10 mouse cellular contexts compared by ENCODE assay signal in the genomic region with DNA sequence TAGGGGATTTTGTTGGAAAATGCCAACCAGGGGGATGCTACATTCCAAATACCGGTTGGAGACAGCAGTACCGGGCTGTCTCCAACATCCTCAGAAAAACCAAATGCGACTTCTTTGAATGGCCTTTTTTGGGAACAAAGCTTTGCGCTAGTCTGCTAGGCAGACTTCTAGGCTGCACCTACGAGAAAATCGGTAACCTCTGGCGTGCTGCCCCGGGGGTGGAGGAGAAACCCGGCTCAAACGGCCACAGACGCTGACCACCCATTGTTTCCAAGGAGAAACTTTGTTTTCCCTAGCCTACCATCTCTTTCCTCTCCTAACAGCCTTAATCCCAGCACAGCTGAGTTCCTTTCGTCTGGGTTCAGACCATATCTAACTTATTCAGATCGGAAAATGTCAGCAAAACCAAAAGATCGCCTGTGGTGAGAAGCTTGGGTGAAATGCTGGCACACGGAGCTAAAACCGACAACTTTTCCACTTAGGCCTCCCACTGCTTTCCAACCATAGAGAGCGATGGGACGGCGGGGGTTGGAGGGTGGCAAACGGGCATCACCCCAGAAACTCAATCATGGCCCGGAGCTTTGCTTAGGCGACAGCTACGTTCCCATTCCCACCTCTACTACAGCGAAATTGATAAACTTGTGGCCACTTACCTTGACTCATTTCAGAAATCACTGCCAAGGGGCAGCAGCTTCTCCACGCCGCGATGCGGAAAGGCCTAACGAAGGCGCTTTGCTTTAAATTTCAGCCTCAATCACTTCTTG. TPM values are rescaled to one million over a fixed set of nuclear protein-coding genes. Genes with fewer than 3 reads are reported as not detected.
A peak's percentile ranks its signal among the peaks of the same experiment; 100 is the strongest.
DNase-seq lines count a peak whose midpoint lies in the region; ATAC-seq and TF ChIP-seq lines count a peak whose summit lies in the region.
"Had no signal": no experiment of that assay in that cellular context is flagged by ENCODE, and none has a peak within 500 bp of the region (broad histone marks: within the 10 kb centered on the region; RNA-seq: fewer than 3 reads in every experiment).

No protein-coding gene starts in this region.

- peaks cover 59% of the 10 kb centered on the region for H3K27me3 ChIP-seq in ES-Bruce4 (ENCODE audit: control insufficient read depth, insufficient read depth, low read length, poor library complexity, severe bottlenecking)
- H3K27me3 ChIP-seq in heart, embryonic 16.5 days (ENCODE audit: control insufficient read depth, insufficient read depth, low read length): peaks cover 96% of the 10 kb centered on the region
- no peaks in the 10 kb centered on the region for H3K27me3 ChIP-seq in limb, embryonic 11.5 days (ENCODE audit: control insufficient read depth, insufficient read depth, low read length)

- TF ChIP-seq POLR2A in ES-Bruce4 (IDR thresholded peaks at IDR 0.05; ENCODE audit: insufficient read depth, low read length): no peak

- DNase-seq in kidney, adult 18-20 months: peak; percentile 65
- no peak for DNase-seq in kidney, adult 11 months
- peak; percentile 73 for DNase-seq in limb, embryonic 11.5 days (ENCODE audit: low spot score)
- DNase-seq in cerebellum, postnatal 25 days: no peak
- DNase-seq in spleen, adult 18-20 months: no peak
- no peak for DNase-seq in cerebellum, adult 18-20 months

- H3K9ac ChIP-seq in ES-Bruce4 (ENCODE audit: low read depth, poor library complexity, severe bottlenecking): no peak overlapping the region
- H3K9ac ChIP-seq in heart, embryonic 16.5 days (ENCODE audit: low read length): no peak overlapping the region
- H3K9ac ChIP-seq in limb, embryonic 11.5 days (ENCODE audit: low read length): peak overlapping the region; percentile 100

- WGBS in heart, embryonic 16.5 days: 2% methylated on average over 30 of the region's 30 CpGs
- WGBS in limb, embryonic 11.5 days: under 1% methylated on average over 30 of the region's 30 CpGs

- no peak overlapping the region for H3K27ac ChIP-seq in ES-Bruce4 (ENCODE audit: insufficient read depth, low read length)
- H3K27ac ChIP-seq in heart, embryonic 16.5 days (ENCODE audit: low read length): no peak overlapping the region
- peak overlapping the region; percentile 99 for H3K27ac ChIP-seq in limb, embryonic 11.5 days (replicated peaks; ENCODE audit: low read depth, low read length)

- no peaks in the 10 kb centered on the region for H3K9me3 ChIP-seq in ES-Bruce4 (replicated peaks; ENCODE audit: control insufficient read depth, insufficient read depth, low read length, poor library complexity, severe bottlenecking)
- H3K9me3 ChIP-seq in heart, embryonic 16.5 days (replicated peaks; ENCODE audit: control insufficient read depth, low read length): no peaks in the 10 kb centered on the region
- H3K9me3 ChIP-seq in limb, embryonic 11.5 days (ENCODE audit: control insufficient read depth, low read length): no peaks in the 10 kb centered on the region

- TF ChIP-seq EP300 in ES-Bruce4 (IDR thresholded peaks at IDR 0.05; ENCODE audit: insufficient read depth, low read depth, low read length): no peak

- H3K36me3 ChIP-seq in ES-Bruce4 (ENCODE audit: control insufficient read depth, insufficient read depth, low read length, poor library complexity, severe bottlenecking): no peaks in the 10 kb centered on the region
- no peaks in the 10 kb centered on the region for H3K36me3 ChIP-seq in heart, embryonic 16.5 days (ENCODE audit: control insufficient read depth, insufficient read depth)
- H3K36me3 ChIP-seq in limb, embryonic 11.5 days (ENCODE audit: control insufficient read depth, insufficient read depth, low read length): no peaks in the 10 kb centered on the region

- no peaks in the 10 kb centered on the region for H3K4me1 ChIP-seq in ES-Bruce4 (ENCODE audit: control insufficient read depth, insufficient read depth, low read length)
- no peaks in the 10 kb centered on the region for H3K4me1 ChIP-seq in heart, embryonic 16.5 days (ENCODE audit: control insufficient read depth, insufficient read depth, low read length)
- peaks cover 15% of the 10 kb centered on the region for H3K4me1 ChIP-seq in limb, embryonic 11.5 days (ENCODE audit: control insufficient read depth, insufficient read depth, low read length)

- peak overlapping the region; percentile 12; the same call in 1 of the 2 replicates for H3K4me3 ChIP-seq in ES-Bruce4 (ENCODE audit: low read depth, low read length)
- H3K4me3 ChIP-seq in heart, embryonic 16.5 days (ENCODE audit: low read length): peak overlapping the region; percentile 13
- H3K4me3 ChIP-seq in limb, embryonic 11.5 days (ENCODE audit: low read depth, low read length): peak overlapping the region; percentile 99

- TF ChIP-seq CTCF in ES-Bruce4 (IDR thresholded peaks at IDR 0.05; ENCODE audit: low read depth, low read length): no peak

- ATAC-seq in heart, embryonic 16.5 days (replicated peaks; ENCODE audit: extremely low read depth, insufficient read depth, low FRiP score): no peak
- no peak for ATAC-seq in limb, embryonic 11.5 days (ENCODE audit: insufficient number of reproducible peaks, low FRiP score, low TSS enrichment, low read depth)

- H3K4me2 ChIP-seq in heart, embryonic 16.5 days (ENCODE audit: low read depth, low read length): peak overlapping the region; percentile 34
- H3K4me2 ChIP-seq in limb, embryonic 11.5 days (ENCODE audit: low read depth, severe bottlenecking): peak overlapping the region; percentile 83
- H3K4me2 ChIP-seq: midbrain, embryonic 11.5 days had no signal

RNA-seq across cellular contexts. Expression of a gene that starts 0.8 kb away (rescaled TPM):
- not detected in 2 replicates for polyA plus RNA-seq in ES-Bruce4 (2011; ENCODE audit: insufficient read depth, insufficient read length, low read depth, missing spikeins)
- polyA plus RNA-seq in heart, embryonic 16.5 days (2015; fragmentation: Nextera tagmentation; extraction: Ambion mirVana): not detected in 2 replicates
- 274 and 278 TPM in 2 replicates for polyA plus RNA-seq in limb, embryonic 11.5 days (2014; fragmentation: Nextera tagmentation; extraction: Ambion mirVana)
- polyA plus RNA-seq: cerebellum, adult 2 months; midbrain, embryonic 11.5 days had no signal

RNA-seq across cellular contexts. Expression of a gene that starts 5.8 kb away (rescaled TPM):
- polyA plus RNA-seq in ES-Bruce4 (2011; ENCODE audit: insufficient read depth, insufficient read length, low read depth, missing spikeins): not detected in 2 replicates
- polyA plus RNA-seq in heart, embryonic 16.5 days (2015; fragmentation: Nextera tagmentation; extraction: Ambion mirVana): not detected in 2 replicates
- 66.3 and 78.0 TPM in 2 replicates for polyA plus RNA-seq in limb, embryonic 11.5 days (2014; fragmentation: Nextera tagmentation; extraction: Ambion mirVana)
- polyA plus RNA-seq: cerebellum, adult 2 months; midbrain, embryonic 11.5 days had no signal

RNA-seq across cellular contexts. Expression of a gene that starts 8.9 kb away (rescaled TPM):
- polyA plus RNA-seq in ES-Bruce4 (2011; ENCODE audit: insufficient read depth, insufficient read length, low read depth, missing spikeins): not detected in 2 replicates
- polyA plus RNA-seq in heart, embryonic 16.5 days (2015; fragmentation: Nextera tagmentation; extraction: Ambion mirVana): 0.17 TPM in 1 of 2 replicates, not detected in the other
- 86.7 and 90.5 TPM in 2 replicates for polyA plus RNA-seq in limb, embryonic 11.5 days (2014; fragmentation: Nextera tagmentation; extraction: Ambion mirVana)
- polyA plus RNA-seq: cerebellum, adult 2 months; midbrain, embryonic 11.5 days had no signal

RNA-seq across cellular contexts. Expression of a gene that starts 18.2 kb away (rescaled TPM):
- 0.65 and 1.4 TPM in 2 replicates for polyA plus RNA-seq in ES-Bruce4 (2011; ENCODE audit: insufficient read depth, insufficient read length, low read depth, missing spikeins)
- 0.35 and 0.38 TPM in 2 replicates for polyA plus RNA-seq in heart, embryonic 16.5 days (2015; fragmentation: Nextera tagmentation; extraction: Ambion mirVana)
- 14.7 and 16.2 TPM in 2 replicates for polyA plus RNA-seq in limb, embryonic 11.5 days (2014; fragmentation: Nextera tagmentation; extraction: Ambion mirVana)
- polyA plus RNA-seq: midbrain, embryonic 11.5 days had no signal

RNA-seq across cellular contexts. Expression of a gene that starts 20.9 kb away (rescaled TPM):
- 0.25 TPM in 1 of 2 replicates, not detected in the other for polyA plus RNA-seq in ES-Bruce4 (2011; ENCODE audit: insufficient read depth, insufficient read length, low read depth, missing spikeins)
- polyA plus RNA-seq in heart, embryonic 16.5 days (2015; fragmentation: Nextera tagmentation; extraction: Ambion mirVana): not detected in 2 replicates
- polyA plus RNA-seq in limb, embryonic 11.5 days (2014; fragmentation: Nextera tagmentation; extraction: Ambion mirVana): 25.1 and 29.7 TPM in 2 replicates
- polyA plus RNA-seq: cerebellum, adult 2 months; midbrain, embryonic 11.5 days had no signal

Comparison
In these comparisons a context has a peak if more than half of its experiments do, and no peak if none do; other contexts are left out.
1. DNase-seq: peak in kidney, adult 18-20 months (single experiment) and limb, embryonic 11.5 days (single experiment); none in kidney, adult 11 months (single experiment), cerebellum, postnatal 25 days (0 of 2), spleen, adult 18-20 months (0 of 2) and cerebellum, adult 18-20 months (0 of 2).
2. H3K4me3 ChIP-seq: peak in every context shown above with its lines; median percentile 99 in limb, embryonic 11.5 days; 13 in heart, embryonic 16.5 days; 12 in ES-Bruce4.
3. RNA of a gene that starts 0.8 kb away (polyA plus RNA-seq): 274 to 278 TPM in limb, embryonic 11.5 days; not detected in heart, embryonic 16.5 days and not detected in ES-Bruce4; every median in the first group is over 100 times any median in the second.
4. RNA of a gene that starts 5.8 kb away (polyA plus RNA-seq): 66.3 to 78.0 TPM in limb, embryonic 11.5 days; not detected in ES-Bruce4 and not detected in heart, embryonic 16.5 days; every median in the first group is over 10 times any median in the second.
5. RNA of a gene that starts 8.9 kb away (polyA plus RNA-seq): 86.7 to 90.5 TPM in limb, embryonic 11.5 days; 0.17 TPM in heart, embryonic 16.5 days and not detected in ES-Bruce4; every median in the first group is over 10 times any median in the second.